Mouse (Mus musculus): ENCODE results near the gene Ivd. TPM values are rescaled to one million over a fixed set of nuclear protein-coding genes. Genes with fewer than 3 reads are reported as not detected.

Ivd gene
- polyA plus RNA-seq, 1 experiment from 2014 or later, result 51.3 TPM

DNA sequence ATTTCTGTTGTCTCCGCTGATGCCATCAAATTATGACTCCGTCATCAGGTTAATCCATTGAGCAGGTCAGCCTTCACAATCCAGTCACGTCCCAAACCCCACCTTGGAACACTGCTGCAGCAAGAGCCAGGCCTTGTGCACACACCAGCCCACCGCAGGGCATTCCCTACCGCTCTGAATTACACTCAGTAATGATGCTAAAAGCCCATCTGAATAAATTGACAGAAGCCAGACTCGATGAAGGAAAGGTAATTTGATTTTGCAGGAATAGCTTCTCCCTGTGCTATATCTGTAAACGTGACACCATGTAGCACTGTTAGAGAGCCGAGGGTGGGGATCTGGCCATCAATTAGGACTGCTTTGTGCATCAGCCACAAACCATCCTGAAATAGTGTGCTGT is 13.6 kb downstream of the Ivd start:
- Histone ChIP-seq H3K27me3 (replicated peaks; ENCODE audit: control insufficient read depth, insufficient read depth, low read length) (no peaks in the 10 kb centered on the region), H3K4me2 (ENCODE audit: low read depth, low read length) (no peak overlapping the region), H3K4me3 (ENCODE audit: low read length) (no peak overlapping the region), H3K4me1 (ENCODE audit: control insufficient read depth, insufficient read depth, low read length) (no peaks in the 10 kb centered on the region), H3K36me3 (ENCODE audit: control insufficient read depth, insufficient read depth, low read length) (no peaks in the 10 kb centered on the region; the same call in 1 of the 2 replicates), H3K27ac (ENCODE audit: low read length) (no peak overlapping the region), H3K9ac (ENCODE audit: low read depth, low read length) (no peak overlapping the region), H3K9me3 (ENCODE audit: control insufficient read depth, low read length) (no peaks in the 10 kb centered on the region)
- no peak for ATAC-seq
- 84% methylated on average over 8 of the region's 8 CpGs for WGBS

DNA sequence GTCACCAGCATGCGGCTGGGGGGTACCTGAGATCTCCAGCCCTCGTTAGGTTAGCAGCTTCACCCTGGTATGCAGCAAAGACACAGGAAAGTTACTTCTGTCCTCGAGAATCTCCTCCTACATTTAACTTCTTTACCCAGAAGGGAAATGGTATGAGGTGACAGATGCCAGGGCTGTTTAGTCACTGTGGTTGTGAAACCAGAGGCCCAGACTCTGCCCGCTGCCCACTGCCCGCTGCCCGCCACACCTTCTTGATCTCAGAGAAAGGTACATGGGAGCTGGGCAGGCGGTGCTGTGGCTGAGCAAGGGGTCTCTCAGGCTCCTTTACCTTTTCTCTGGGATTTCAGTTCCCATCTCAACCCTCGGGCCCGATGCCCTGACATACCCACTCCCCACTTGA is 14.7 kb downstream of the Ivd start:
- Histone ChIP-seq H3K4me2 (ENCODE audit: low read depth, low read length) (no peak overlapping the region), H3K4me1 (ENCODE audit: control insufficient read depth, insufficient read depth, low read length) (no peaks in the 10 kb centered on the region), H3K4me3 (ENCODE audit: low read length) (no peak overlapping the region), H3K36me3 (ENCODE audit: control insufficient read depth, insufficient read depth, low read length) (no peaks in the 10 kb centered on the region; the same call in 1 of the 2 replicates), H3K9ac (ENCODE audit: low read depth, low read length) (no peak overlapping the region), H3K9me3 (ENCODE audit: control insufficient read depth, low read length) (no peaks in the 10 kb centered on the region), H3K27ac (ENCODE audit: low read length) (no peak overlapping the region), H3K27me3 (replicated peaks; ENCODE audit: control insufficient read depth, insufficient read depth, low read length) (no peaks in the 10 kb centered on the region)
- ATAC-seq, result no peak
- WGBS, result 94% methylated on average over 9 of the region's 9 CpGs

DNA sequence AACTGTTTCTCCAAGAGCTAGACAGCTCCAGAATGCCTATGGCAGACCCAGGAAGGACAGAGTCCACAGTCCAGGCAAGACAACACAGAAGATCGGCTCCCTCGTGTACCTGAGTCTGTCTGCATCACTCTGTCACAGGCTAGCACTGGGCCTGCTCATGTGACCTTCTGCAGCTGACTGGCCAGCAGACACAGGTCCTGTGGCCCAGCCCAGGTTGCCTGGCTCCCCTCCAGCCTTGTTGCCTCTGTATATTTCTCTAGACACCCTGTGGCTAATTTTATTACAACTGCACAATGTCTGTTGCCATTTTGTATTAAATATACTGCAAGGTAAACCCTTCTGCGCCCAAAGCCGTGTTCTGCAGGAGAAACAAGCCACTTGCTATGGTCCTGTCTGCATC is 19.3 kb downstream of the Ivd start:
- Histone ChIP-seq H3K9me3 (ENCODE audit: control insufficient read depth, low read length) (no peaks in the 10 kb centered on the region), H3K4me1 (ENCODE audit: control insufficient read depth, insufficient read depth, low read length) (peaks cover 3% of the 10 kb centered on the region; the same call in 1 of the 2 replicates), H3K9ac (ENCODE audit: low read depth, low read length) (no peak overlapping the region), H3K36me3 (ENCODE audit: control insufficient read depth, insufficient read depth, low read length) (no peaks in the 10 kb centered on the region), H3K4me2 (ENCODE audit: low read depth, low read length) (no peak overlapping the region), H3K4me3 (ENCODE audit: low read length) (no peak overlapping the region), H3K27ac (ENCODE audit: low read length) (no peak overlapping the region), H3K27me3 (replicated peaks; ENCODE audit: control insufficient read depth, insufficient read depth, low read length) (0 out of 2 replicates have a peak, but pooled peaks cover 2% of the 10 kb centered on the region)
- WGBS, result 70% methylated on average over 4 of the region's 4 CpGs
- ATAC-seq, result no peak

DNA sequence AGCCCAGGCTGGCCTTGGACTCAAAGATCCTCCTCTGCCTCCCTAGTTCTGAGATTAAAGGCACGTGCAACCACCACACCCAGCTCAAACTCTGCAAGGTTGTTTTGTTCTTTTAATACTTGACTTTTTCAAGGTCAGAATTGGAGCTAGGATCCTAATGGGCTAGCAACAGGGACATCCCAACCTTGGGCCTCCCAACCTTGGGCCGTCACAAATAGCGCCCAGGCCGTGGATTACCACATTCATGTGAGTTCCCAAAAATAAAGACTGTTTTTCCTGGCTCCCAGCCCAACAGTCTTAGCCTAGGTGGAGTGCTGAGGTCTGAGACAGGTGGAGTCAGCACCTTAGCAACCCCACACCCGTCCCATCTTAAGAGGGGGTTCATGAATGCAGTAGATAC is 20.2 kb downstream of the Ivd start:
- 85% methylated on average over 5 of the region's 5 CpGs for WGBS
- no peak overlapping the region for H3K27ac ChIP-seq (ENCODE audit: low read length)
- 0 out of 2 replicates have a peak, but pooled peaks cover 2% of the 10 kb centered on the region for H3K27me3 ChIP-seq (replicated peaks; ENCODE audit: control insufficient read depth, insufficient read depth, low read length)
- peaks cover 3% of the 10 kb centered on the region; the same call in 1 of the 2 replicates for H3K4me1 ChIP-seq (ENCODE audit: control insufficient read depth, insufficient read depth, low read length)
- H3K9ac ChIP-seq (ENCODE audit: low read depth, low read length), result no peak overlapping the region
- ATAC-seq, result no peak
- H3K9me3 ChIP-seq (ENCODE audit: control insufficient read depth, low read length), result no peaks in the 10 kb centered on the region
- no peaks in the 10 kb centered on the region for H3K36me3 ChIP-seq (ENCODE audit: control insufficient read depth, insufficient read depth, low read length)
- no peak overlapping the region for H3K4me3 ChIP-seq (ENCODE audit: low read length)
- H3K4me2 ChIP-seq (ENCODE audit: low read depth, low read length), result no peak overlapping the region

DNA sequence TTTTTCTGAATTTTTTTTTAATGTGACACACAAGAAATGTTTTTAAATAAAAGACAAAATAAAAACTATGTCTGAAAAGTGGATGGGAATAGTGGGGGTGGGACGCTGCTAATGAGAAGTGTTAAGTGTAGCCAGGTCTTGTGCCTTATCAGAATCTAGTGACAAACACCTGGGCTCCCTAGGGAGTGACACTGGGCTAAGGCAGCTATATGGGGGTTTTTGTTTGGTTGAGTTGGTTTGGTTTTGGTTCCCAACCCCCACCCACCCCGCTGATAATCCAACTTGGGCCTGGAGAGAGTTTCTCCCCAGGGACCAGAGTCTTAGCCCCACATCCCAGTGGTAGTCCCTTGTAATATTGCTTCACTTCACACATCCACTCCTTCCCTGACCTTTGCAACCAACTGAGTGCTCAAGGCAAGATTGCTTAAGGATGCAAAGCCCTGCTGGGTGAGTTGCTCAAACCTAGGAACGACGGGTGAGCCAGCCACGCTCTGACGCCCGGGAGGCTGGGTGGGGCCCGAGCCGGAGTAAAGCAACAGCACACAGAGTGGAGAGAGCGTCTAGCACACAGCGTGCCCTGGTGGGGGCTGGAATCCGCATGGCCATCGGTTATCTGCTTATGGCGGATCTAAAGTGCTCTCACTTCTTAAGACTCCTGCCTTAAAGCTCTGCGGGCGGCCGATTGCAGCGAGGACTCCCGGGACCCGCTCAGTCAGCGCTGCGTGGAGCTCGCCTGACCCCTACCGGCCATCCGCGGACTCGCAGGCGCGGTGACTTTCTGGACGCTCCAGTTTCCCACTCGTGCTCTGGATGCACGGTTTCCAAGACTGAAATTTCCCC is 21.3 kb downstream of the Ivd start:
- Histone ChIP-seq H3K9me3 (ENCODE audit: control insufficient read depth, low read length) (no peaks in the 10 kb centered on the region), H3K27me3 (replicated peaks; ENCODE audit: control insufficient read depth, insufficient read depth, low read length) (0 out of 2 replicates have a peak, but pooled peaks cover 2% of the 10 kb centered on the region), H3K4me3 (ENCODE audit: low read length) (peak overlapping the region; percentile 40), H3K27ac (ENCODE audit: low read length) (no peak overlapping the region), H3K36me3 (ENCODE audit: control insufficient read depth, insufficient read depth, low read length) (no peaks in the 10 kb centered on the region), H3K4me2 (ENCODE audit: low read depth, low read length) (peak overlapping the region; percentile 63), H3K4me1 (ENCODE audit: control insufficient read depth, insufficient read depth, low read length) (peaks cover 7% of the 10 kb centered on the region; the same call in 1 of the 2 replicates), H3K9ac (ENCODE audit: low read depth, low read length) (peak overlapping the region; percentile 63)
- WGBS, result 3% methylated on average over 32 of the region's 32 CpGs
- ATAC-seq, result peak; percentile 90

DNA sequence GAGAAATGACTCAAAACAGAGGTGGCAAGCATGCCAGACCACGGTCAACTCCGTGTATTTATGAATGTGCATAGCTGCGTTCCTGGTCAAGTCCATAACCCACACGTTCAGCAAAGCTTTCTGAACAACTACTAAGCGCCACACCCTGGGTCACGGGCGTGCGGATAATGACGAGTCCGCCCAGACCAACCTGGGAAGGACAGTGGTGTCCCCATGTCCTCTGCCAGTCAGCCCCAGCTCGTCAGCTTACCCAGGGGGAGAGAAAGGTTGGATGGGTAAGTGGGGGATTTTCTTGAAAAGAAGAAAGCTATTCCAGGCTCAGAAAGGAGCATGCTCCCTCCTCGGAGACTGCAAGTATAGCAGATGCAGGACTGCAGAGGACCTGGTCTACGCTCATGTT is 25.7 kb downstream of the Ivd start:
- H3K4me1 ChIP-seq (ENCODE audit: control insufficient read depth, insufficient read depth, low read length), result peaks cover 7% of the 10 kb centered on the region; the same call in 1 of the 2 replicates
- peak overlapping the region; percentile 9; the same call in 1 of the 2 replicates for H3K4me2 ChIP-seq (ENCODE audit: low read depth, low read length)
- ATAC-seq, result no peak

DNA sequence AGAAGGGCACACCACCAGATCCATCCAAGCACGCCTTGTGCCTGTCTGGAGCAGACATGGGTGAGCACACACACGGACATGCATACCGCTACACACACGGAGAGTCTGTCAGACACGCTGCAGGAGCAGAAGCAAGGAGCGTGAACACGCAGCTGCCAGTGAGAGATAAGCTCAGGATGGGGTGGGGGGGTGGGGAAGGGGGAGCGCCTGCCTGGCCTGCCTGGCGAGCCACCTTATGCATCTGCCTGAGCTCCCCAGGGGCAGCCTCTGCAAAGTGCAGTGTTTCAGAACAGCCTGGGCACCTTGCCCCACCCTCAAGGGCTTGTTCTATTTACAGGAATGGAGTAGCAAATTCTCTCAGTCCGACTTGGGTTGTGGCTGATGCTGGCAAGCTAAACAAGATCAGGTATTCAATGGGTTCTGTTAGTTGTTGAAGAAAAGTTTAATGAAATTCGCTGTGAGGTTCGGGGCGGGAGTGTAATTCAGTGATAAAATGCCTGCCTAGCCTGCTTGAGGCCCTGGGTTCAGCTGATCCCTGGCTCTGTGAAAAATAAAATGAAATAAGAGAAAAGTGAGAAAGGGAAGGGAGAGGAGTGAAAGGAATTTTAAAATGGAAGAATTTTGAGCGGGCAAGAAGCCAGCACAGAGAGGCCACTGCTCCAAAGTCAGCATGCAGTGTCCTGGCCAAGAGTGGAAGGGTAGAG is 26.2 kb downstream of the Ivd start:
- Histone ChIP-seq H3K27ac (ENCODE audit: low read length) (no peak overlapping the region), H3K4me1 (ENCODE audit: control insufficient read depth, insufficient read depth, low read length) (peaks cover 5% of the 10 kb centered on the region; the same call in 1 of the 2 replicates), H3K4me2 (ENCODE audit: low read depth, low read length) (peak overlapping the region; percentile 9; the same call in 1 of the 2 replicates), H3K9me3 (ENCODE audit: control insufficient read depth, low read length) (no peaks in the 10 kb centered on the region), H3K9ac (ENCODE audit: low read depth, low read length) (no peak overlapping the region), H3K27me3 (replicated peaks; ENCODE audit: control insufficient read depth, insufficient read depth, low read length) (0 out of 2 replicates have a peak, but pooled peaks cover 2% of the 10 kb centered on the region), H3K36me3 (ENCODE audit: control insufficient read depth, insufficient read depth, low read length) (no peaks in the 10 kb centered on the region; the same call in 1 of the 2 replicates), H3K4me3 (ENCODE audit: low read length) (no peak overlapping the region)
- WGBS, result 27% methylated on average over 14 of the region's 14 CpGs
- ATAC-seq, result peak; percentile 24; the same call in 1 of the 2 replicates

More for the DNA sequence above, 25.7 kb downstream of the Ivd start:
- H3K27me3 ChIP-seq (replicated peaks; ENCODE audit: control insufficient read depth, insufficient read depth, low read length), result 0 out of 2 replicates have a peak, but pooled peaks cover 2% of the 10 kb centered on the region
- no peaks in the 10 kb centered on the region; the same call in 1 of the 2 replicates for H3K36me3 ChIP-seq (ENCODE audit: control insufficient read depth, insufficient read depth, low read length)
- no peak overlapping the region for H3K4me3 ChIP-seq (ENCODE audit: low read length)
- 61% methylated on average over 13 of the region's 13 CpGs for WGBS
- H3K27ac ChIP-seq (ENCODE audit: low read length), result no peak overlapping the region
- no peaks in the 10 kb centered on the region for H3K9me3 ChIP-seq (ENCODE audit: control insufficient read depth, low read length)
- H3K9ac ChIP-seq (ENCODE audit: low read depth, low read length), result no peak overlapping the region

DNA sequence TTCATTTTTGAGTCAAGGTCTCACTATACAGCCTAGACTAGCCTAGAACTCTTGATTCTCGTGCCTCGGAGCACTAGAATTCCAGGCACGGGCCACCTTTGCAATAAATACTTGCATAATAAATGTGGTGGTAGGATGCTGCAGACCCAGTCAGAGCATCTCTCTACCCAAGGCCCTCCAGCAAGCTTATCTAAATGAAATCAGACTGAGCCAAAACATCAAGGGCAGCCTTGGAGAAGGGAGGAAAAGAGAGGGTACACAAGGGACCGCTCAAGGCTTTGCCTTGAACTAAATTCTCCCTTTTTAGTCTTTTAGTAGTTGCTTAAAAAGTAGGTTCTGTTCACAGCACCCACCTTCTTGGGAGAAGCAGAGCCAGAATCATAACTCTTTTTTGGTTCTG is 29.4 kb downstream of the Ivd start:
- Histone ChIP-seq H3K4me1 (ENCODE audit: control insufficient read depth, insufficient read depth, low read length) (0 out of 2 replicates have a peak, but pooled peaks cover 4% of the 10 kb centered on the region), H3K4me2 (ENCODE audit: low read depth, low read length) (no peak overlapping the region), H3K27ac (ENCODE audit: low read length) (no peak overlapping the region), H3K9ac (ENCODE audit: low read depth, low read length) (no peak overlapping the region), H3K36me3 (ENCODE audit: control insufficient read depth, insufficient read depth, low read length) (no peaks in the 10 kb centered on the region; the same call in 1 of the 2 replicates), H3K4me3 (ENCODE audit: low read length) (no peak overlapping the region), H3K9me3 (ENCODE audit: control insufficient read depth, low read length) (no peaks in the 10 kb centered on the region), H3K27me3 (replicated peaks; ENCODE audit: control insufficient read depth, insufficient read depth, low read length) (peaks cover 15% of the 10 kb centered on the region)
- WGBS, result 82% methylated on average over 4 of the region's 4 CpGs
- ATAC-seq, result no peak
